Mouse (Mus musculus): Measurements from ENCODE around the gene Olfr48.

- TF ChIP-seq POLR2A (IDR thresholded peaks at IDR 0.05; ENCODE audit: borderline replicate concordance, insufficient read depth, low read length) = no peak
- no peak for TF ChIP-seq CTCF (IDR thresholded peaks at IDR 0.05; ENCODE audit: borderline replicate concordance, insufficient read depth, low read depth, low read length)
These were observed 37.3 kb downstream of the Olfr48 start for GRCm38 (mm10) chr2:89810751-89811150.

Data from cerebellum, adult 2 months (tissue).